Mouse (Mus musculus) leukemia stem cell, adult 10-12 weeks (primary cell): Measurements from ENCODE around the gene Slc25a35. TPM values are rescaled to one million over a fixed set of nuclear protein-coding genes. Genes with fewer than 3 reads are reported as not detected.

ENCODE experiments used
- polyA plus RNA-seq: library from polyadenylated mRNA; stranded (reverse); fragments of >175 nt; gene quantifications from 2 replicates; pipeline ENCODE4 v1.2.3, GENCODE M21; 2012; ENCODE audit warnings: low replicate concordance

Gene Slc25a35
- polyA plus RNA-seq: 2.5 and 3.8 TPM in 2 replicates

DNA sequence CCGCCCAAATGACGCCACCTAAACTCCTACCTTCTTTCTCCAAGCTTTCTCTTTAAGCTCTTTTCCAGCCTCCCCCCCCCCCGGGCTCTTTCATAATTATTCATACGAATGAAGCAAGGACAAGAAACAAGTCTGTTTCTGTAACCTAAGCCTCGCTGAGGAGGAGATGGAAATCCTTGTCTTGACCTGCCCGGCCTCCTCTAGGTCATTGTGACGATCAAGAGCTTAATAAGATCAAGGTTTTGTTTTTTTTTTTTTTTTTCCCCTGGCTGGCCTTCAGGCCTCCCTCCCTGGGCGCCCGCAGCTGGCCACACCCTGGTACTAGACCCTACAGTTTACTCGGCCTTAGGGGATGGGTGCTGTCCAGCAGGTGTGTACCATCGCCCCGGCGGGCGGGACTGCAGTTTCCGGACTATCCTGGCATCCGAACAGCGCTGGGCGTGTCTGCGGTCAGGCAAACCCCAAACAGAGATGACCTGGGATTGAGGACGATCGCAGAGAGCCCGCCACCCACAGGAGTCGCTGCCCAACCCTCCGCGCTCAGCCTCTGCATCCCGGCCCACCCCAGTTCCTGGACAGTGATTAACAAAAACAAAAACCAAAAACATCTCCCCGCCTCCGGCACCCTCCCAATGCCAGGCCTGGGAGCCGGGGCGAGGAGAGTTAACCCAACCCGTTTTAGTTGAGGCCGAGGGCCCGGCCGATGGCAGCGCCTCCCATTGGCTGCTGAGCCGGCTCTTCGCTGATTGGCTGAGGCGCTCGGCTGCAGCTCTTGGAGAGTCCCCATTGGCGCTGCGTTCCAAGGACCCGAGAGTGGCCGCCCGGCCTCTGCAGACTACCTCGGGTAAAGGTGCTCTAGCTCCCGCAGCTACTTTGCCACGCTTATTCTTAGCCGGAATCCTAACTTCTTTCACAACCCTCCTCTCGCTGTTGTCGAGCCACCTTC, at the start of gene Slc25a35:
TSS of gene Slc25a35 (plus strand) at position 795 of the 946 bp plus-strand sequence.

DNA sequence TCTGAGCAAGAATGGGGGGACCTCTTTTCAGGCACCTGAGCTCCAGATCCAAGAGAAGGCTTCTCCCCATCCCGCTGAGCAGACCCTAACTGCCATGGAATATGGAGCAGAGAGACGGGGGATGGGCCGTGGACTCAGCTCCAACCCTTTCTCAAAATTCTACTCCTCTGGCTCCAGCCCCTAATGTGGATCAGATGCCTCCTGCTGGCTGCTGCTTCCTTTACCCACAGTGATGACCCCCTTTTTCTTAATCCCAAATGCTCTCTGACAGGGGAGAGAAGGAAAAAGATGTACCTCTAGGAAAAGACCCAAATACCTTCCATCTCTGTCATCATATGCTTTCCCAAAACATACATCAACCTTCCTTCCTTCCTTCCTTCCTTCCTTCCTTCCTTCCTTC, 41.0 kb upstream of the Slc25a35 start, which contains the start of gene Odf4:
TSS of gene Odf4 (minus strand) at position 101 of the 400 bp plus-strand sequence.

DNA sequence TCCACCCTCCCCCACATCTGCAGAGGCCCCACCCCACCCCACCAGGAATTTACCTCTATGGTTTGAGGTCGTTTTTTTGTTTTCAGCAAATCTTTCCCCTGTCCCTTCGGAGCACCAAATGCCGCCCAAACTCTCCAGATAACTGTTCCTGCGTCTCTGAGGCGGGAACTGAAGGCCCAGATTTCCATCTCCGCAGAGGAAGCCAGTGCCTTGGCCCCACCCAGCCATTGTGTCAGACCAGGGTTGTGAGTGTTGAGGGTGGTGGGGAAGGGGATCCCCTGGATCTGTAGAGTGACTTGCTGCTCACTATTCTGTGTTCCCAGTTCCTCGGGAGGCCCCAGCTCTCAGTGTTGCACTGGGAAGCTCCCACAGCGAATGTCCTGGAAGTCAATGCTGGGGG, 10.6 kb upstream of the Slc25a35 start, which contains the start of gene Arhgef15:
TSS of gene Arhgef15 (minus strand) at position 173 of the 400 bp plus-strand sequence.

DNA sequence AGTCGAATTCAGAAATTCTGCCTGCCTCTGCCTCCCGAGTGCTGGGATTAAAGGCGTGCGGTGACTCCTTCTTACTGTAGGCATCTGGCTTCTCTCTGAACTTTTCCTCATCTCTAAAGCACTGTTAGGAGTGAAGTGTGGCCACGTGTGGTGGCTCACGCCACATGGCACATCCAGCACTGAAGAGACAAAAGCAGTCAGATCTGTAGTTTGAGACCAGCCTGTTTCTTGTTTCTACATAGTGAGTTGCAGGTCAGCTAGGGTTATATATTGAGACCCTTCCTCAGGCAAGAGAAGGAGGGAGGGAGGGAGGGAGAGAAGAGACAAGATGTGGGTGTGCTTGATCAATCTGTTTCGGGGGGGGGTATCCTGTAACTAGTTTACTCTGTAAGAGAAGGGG, 7.2 kb downstream of the Slc25a35 start, which contains the start of gene Rangrf:
TSS of gene Rangrf (minus strand) at position 101 of the 400 bp plus-strand sequence.

DNA sequence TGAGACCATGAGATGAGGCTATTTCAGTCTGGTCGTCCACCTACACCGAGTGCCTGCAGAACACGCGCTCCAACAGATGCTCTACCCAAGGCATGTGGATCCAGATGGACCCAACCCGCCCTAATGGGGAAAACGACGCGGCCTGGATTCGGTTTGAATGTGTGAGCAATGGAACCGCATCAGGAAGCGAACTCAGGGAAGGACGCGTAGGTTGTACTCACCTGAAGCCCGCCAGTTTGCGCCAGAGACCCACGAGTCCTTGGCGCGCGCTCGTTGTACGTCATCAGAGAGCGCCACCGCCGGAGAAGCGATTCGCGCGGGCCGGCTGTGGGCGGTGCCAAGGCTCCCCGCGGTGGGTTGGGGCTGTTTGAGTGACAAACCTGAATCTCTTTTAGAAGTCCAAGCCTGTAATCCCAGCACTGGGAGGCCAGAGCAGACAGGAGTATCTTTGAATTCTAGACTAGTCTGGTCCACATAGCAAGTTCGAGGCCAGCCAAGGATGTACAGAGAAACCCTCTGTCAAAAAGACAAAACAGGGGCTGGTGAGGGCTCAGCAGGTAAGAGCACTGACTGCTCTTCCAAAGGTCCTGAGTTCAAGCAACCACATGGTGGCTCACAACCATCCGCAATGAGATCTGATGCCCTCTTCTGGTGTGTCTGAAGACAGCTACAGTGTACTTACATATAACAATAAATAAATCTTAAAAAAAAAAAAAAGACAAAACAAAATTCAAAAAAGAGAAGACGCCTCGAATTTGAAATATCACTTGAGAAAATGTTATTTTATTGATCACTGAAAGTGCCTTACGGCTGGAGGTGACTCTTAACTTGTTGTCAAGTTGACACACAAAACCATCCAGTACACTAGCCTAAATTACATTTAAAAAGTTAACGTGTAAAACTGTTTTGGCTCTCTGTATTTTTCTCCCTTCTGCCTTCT, 40.5 kb downstream of the Slc25a35 start, which contains the start of gene Pfas:
TSS of gene Pfas (minus strand) at position 279 of the 940 bp plus-strand sequence.

DNA sequence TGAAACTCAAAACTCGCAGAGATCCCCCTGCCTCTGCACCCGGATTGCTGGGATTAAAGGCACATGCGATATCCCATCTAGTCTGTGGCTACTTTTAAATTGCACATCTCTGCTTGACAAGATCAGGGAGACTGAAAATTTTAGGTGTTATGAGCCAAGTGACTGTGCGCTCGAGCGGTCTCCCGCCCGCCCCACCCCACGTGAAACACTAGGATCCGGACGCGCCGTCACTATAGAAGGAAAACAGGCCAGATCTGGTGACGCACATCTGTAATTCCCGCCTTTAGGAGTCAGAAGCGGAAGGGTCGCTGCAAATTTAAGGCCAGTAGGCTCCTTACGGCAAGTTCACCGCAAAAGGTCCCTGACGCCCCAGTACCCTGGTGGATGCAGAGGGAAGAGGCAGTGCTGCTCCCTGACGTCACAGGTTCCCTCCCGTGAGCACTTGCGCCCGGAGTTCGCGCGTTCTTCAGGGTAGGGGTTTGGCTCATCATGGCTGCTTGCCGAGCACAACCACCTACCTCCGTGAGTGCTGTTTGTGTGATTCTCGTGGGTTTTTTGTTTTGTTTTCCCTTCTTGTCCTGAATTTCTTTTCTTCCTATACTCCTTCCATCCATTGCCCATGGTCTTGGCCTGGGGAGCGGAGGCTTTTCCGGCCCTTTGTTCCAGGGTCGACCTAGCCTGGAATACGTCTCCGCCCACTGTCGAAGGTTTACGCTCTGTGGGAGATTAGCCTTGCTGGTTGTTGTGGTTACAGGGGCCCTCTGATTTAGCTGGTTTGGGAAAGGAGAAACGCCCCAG, 47.9 kb downstream of the Slc25a35 start, which contains the start of gene Ctc1:
TSS of gene Ctc1 (plus strand) at position 268 of the 798 bp plus-strand sequence.

Other genes with a start within 250 kb of the Slc25a35 start
- 50.9 and 83.2 TPM in 2 replicates for gene Ndel1, start 96.3 kb upstream of the Slc25a35 start, polyA plus RNA-seq
- 0.11 TPM in 1 of 2 replicates, not detected in the other for gene Rnf222, start 79.6 kb upstream of the Slc25a35 start, polyA plus RNA-seq
- 24.0 and 24.7 TPM in 2 replicates for gene Rpl26, start 66.5 kb upstream of the Slc25a35 start, polyA plus RNA-seq
- not detected in 2 replicates for gene Odf4, start 41.0 kb upstream of the Slc25a35 start, polyA plus RNA-seq
- gene Arhgef15, start 10.7 kb upstream of the Slc25a35 start, polyA plus RNA-seq: 3.3 and 5.0 TPM in 2 replicates
- 7.2 and 18.7 TPM in 2 replicates for gene Rangrf, start 7.1 kb downstream of the Slc25a35 start, polyA plus RNA-seq
- 16.5 and 37.1 TPM in 2 replicates for gene Pfas, start 40.3 kb downstream of the Slc25a35 start, polyA plus RNA-seq
- 21.6 and 80.9 TPM in 2 replicates for gene Ctc1, start 47.8 kb downstream of the Slc25a35 start, polyA plus RNA-seq
- 238 and 240 TPM in 2 replicates for gene Aurkb, start 77.5 kb downstream of the Slc25a35 start, polyA plus RNA-seq
- gene Borcs6, start 91.6 kb downstream of the Slc25a35 start, polyA plus RNA-seq: 21.2 and 47.5 TPM in 2 replicates
- gene Tmem107, start 102.7 kb downstream of the Slc25a35 start, polyA plus RNA-seq: 75.9 and 115 TPM in 2 replicates
- gene Vamp2, start 120.4 kb downstream of the Slc25a35 start, polyA plus RNA-seq: 88.7 and 137 TPM in 2 replicates
- 33.5 and 34.6 TPM in 2 replicates for gene Per1, start 127.1 kb downstream of the Slc25a35 start, polyA plus RNA-seq
- 0.37 TPM in 1 of 2 replicates, not detected in the other for gene Hes7, start 152.3 kb downstream of the Slc25a35 start, polyA plus RNA-seq
- gene 9130213A22Rik, start 154.5 kb downstream of the Slc25a35 start, polyA plus RNA-seq: not detected in 2 replicates
- gene Aloxe3, start 157.8 kb downstream of the Slc25a35 start, polyA plus RNA-seq: not detected in 2 replicates
- gene Alox12b, start 188.9 kb downstream of the Slc25a35 start, polyA plus RNA-seq: not detected in 2 replicates
- 0.09 and 0.28 TPM in 2 replicates for gene Alox8, start 229.7 kb downstream of the Slc25a35 start, polyA plus RNA-seq